Mouse (Mus musculus) limb, embryonic 14.5 days (tissue): ENCODE data around the gene Usp19. TPM values are rescaled to one million over a fixed set of nuclear protein-coding genes. Genes with fewer than 3 reads are reported as not detected.
A peak's percentile ranks its signal among the peaks of the same experiment; 100 is the strongest.

Source experiments
- ATAC-seq: fragments of 200-750 bp; cut with Nextera tagmentation; 2 replicates; pipeline ENCODE4 v1.8.0; 2017; ENCODE audit warnings: low read depth, moderate number of reproducible peaks, moderate TSS enrichment; ENCODE audit not compliant: low FRiP score
- DNase-seq: peaks from one replicate; pipeline ENCODE4 v3.0.0-alpha.2; 2015; ENCODE audit warnings: low spot score
- H3K27ac ChIP-seq: fragments of 300-500 bp; sonication (generic); replicated peaks from 2 replicates; pipeline ENCODE4 v1.5.1; 2014; ENCODE audit warnings: low read depth, mild to moderate bottlenecking, low read length, moderate library complexity, mixed read lengths
- H3K27me3 ChIP-seq: fragments of 300-500 bp; sonication (generic); 2 replicates; pipeline ENCODE4 v1.6.1; 2014; ENCODE audit warnings: low read length, mixed read lengths; ENCODE audit not compliant: control insufficient read depth, insufficient read depth
- H3K36me3 ChIP-seq: fragments of 300-500 bp; sonication (generic); 2 replicates; pipeline ENCODE4 v1.6.1; 2014; ENCODE audit warnings: mild to moderate bottlenecking, low read length, moderate library complexity, mixed read lengths; ENCODE audit not compliant: control insufficient read depth, insufficient read depth
- H3K4me1 ChIP-seq: fragments of 300-500 bp; sonication (generic); 2 replicates; pipeline ENCODE4 v1.6.1; 2014; ENCODE audit warnings: antibody characterized with exemption, low read length, mixed read lengths; ENCODE audit not compliant: control insufficient read depth, insufficient read depth
- H3K4me2 ChIP-seq: fragments of 300-500 bp; sonication (generic); replicated peaks from 2 replicates; pipeline ENCODE4 v1.6.1; 2014; ENCODE audit warnings: low read depth, mild to moderate bottlenecking, low read length, moderate library complexity; ENCODE audit not compliant: severe bottlenecking
- H3K4me3 ChIP-seq: fragments of 300-500 bp; sonication (generic); replicated peaks from 2 replicates; pipeline ENCODE4 v1.5.1; 2014; ENCODE audit warnings: low read length
- H3K9ac ChIP-seq: fragments of 300-500 bp; sonication (generic); 2 replicates; pipeline ENCODE4 v1.6.1; 2014; ENCODE audit warnings: mild to moderate bottlenecking, low read depth, low read length, moderate library complexity; ENCODE audit not compliant: severe bottlenecking
- H3K9me3 ChIP-seq: fragments of 300-500 bp; sonication (generic); 2 replicates; pipeline ENCODE4 v1.6.1; 2016; ENCODE audit warnings: low read length; ENCODE audit not compliant: control insufficient read depth
- POLR2A ChIP-seq: fragments of 200-500 bp; IDR thresholded peaks from 2 replicates; pipeline ENCODE4 v1.8.0; 2012; ENCODE audit warnings: inconsistent platforms, mild to moderate bottlenecking, moderate library complexity, borderline replicate concordance; ENCODE audit not compliant: insufficient read depth, insufficient read length; ENCODE audit errors: extremely low read depth
- WGBS: fragments of 180-500 bp; shearing (Covaris S2); extraction: QIAGEN DNeasy Blood & Tissue Kit; methylation state at CpG from one replicate; pipeline ENCODE4 v1.1.7; 2014; 5-methylcytosine and 5-hydroxymethylcytosine counted together
- polyA plus RNA-seq, 2 experiments: library from polyadenylated mRNA; depleted of rRNA in 1 of 2; stranded (reverse) in 1 of 2; unstranded in 1 of 2; fragments of >200 nt; fragmentation: Nextera tagmentation in 1 of 2; extraction: Ambion mirVana in 1 of 2; gene quantifications; 2 replicates each; pipeline versions ENCODE4 v1.2.1 to v1.2.3; 2012 to 2014

Gene Usp19
- polyA plus RNA-seq, 2 experiments = 59.3 to 160 TPM

DNA sequence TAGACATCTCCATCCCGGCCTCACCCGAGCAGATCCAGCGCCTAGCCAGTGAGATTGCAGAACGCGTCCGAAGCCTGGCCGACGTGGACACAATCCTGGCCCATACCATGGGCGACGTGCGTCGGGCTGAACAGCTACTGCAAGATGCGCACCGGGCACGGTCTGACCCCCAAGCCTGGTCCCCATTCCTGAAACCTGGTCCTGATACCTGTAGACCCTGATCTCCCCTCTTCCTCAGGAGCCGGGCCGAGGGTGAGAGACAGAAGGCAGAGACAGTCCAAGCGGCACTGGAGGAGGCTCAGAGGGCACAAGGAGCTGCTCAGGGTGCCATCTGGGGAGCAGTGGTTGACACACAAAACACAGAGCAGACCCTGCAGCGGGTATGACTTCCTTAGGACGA, 1.2 kb upstream of the Usp19 start:
- DNase-seq (no peak), ATAC-seq (no peak)
- Histone ChIP-seq H3K4me1 (peaks cover 12% of the 10 kb centered on the region), H3K9me3 (no peaks in the 10 kb centered on the region), H3K27me3 (no peaks in the 10 kb centered on the region), H3K9ac (no peak overlapping the region), H3K36me3 (peaks cover 83% of the 10 kb centered on the region), H3K4me3 (no peak overlapping the region), H3K4me2 (no peak overlapping the region), H3K27ac (no peak overlapping the region)
- no peak for TF ChIP-seq POLR2A
- WGBS = 96% methylated on average over 20 of the region's 20 CpGs

DNA sequence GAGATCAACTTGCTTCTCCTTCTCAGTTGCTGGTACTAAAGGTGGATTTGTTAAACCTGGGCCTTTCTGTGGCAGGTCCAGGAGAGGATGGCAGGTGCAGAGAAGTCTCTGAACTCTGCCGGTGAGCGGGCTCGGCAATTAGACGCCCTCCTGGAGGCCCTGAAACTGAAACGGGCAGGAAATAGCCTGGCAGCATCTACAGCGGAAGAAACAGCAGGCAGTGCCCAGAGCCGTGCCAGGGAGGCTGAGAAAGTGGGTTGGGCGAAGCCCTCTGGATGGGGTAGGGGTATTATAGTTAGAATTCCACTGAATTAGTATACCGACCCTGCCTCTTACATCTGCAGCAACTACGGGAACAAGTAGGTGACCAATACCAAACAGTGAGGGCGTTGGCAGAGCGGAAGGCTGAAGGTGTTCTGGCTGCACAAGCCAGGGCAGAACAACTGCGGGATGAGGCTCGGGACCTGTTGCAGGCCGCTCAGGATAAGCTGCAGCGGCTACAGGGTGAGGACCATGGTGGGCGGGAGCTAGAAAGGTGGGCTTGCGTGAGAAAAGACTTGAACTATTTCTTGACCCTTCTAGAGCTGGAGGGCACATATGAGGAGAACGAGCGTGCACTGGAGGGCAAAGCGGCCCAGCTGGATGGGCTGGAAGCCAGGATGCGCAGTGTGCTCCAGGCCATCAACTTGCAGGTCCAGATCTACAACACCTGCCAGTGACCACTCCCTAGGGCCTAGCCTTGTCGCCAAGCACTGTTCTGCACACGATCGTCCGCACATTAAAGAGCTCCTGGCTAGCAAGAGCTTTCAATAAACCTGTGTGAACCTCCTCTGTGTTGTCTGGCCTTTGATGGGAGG, 472 bp upstream of the Usp19 start:
- Histone ChIP-seq H3K9ac (peak overlapping the region; percentile 94), H3K36me3 (peaks cover 84% of the 10 kb centered on the region), H3K9me3 (no peaks in the 10 kb centered on the region), H3K27me3 (no peaks in the 10 kb centered on the region), H3K4me3 (peak overlapping the region; percentile 97), H3K4me1 (peaks cover 12% of the 10 kb centered on the region), H3K4me2 (peak overlapping the region; percentile 88), H3K27ac (peak overlapping the region; percentile 95)
- WGBS = 59% methylated on average over 26 of the region's 26 CpGs
- DNase-seq = no peak
- peak; percentile 2; the same call in 1 of the 2 replicates for ATAC-seq
- no peak for TF ChIP-seq POLR2A

DNA sequence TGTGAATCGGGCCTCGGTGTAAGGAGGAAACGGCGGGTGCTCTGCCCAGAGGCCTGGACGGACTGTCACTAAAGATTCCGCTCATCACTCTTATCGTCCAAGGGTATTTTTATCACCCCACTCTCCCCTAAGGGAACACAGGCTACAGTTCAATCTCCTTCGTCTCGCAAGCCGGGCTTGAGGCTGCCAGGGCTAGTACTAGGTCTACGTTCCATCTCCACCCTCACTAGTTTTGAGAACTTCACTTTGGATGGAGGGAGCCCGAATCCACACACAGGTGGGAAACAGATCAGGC, 831 bp downstream of the Usp19 start:
- H3K27ac ChIP-seq = peak overlapping the region; percentile 95
- H3K4me2 ChIP-seq = peak overlapping the region; percentile 88
- H3K27me3 ChIP-seq = no peaks in the 10 kb centered on the region
- H3K9me3 ChIP-seq = no peaks in the 10 kb centered on the region
- H3K4me3 ChIP-seq = peak overlapping the region; percentile 97
- no peak for ATAC-seq
- H3K4me1 ChIP-seq = peaks cover 12% of the 10 kb centered on the region
- H3K9ac ChIP-seq = peak overlapping the region; percentile 94
- H3K36me3 ChIP-seq = peaks cover 83% of the 10 kb centered on the region
- TF ChIP-seq POLR2A = no peak
- no peak for DNase-seq
- whole genome bisulfite sequencing = 6% methylated on average over 12 of the region's 12 CpGs

DNA sequence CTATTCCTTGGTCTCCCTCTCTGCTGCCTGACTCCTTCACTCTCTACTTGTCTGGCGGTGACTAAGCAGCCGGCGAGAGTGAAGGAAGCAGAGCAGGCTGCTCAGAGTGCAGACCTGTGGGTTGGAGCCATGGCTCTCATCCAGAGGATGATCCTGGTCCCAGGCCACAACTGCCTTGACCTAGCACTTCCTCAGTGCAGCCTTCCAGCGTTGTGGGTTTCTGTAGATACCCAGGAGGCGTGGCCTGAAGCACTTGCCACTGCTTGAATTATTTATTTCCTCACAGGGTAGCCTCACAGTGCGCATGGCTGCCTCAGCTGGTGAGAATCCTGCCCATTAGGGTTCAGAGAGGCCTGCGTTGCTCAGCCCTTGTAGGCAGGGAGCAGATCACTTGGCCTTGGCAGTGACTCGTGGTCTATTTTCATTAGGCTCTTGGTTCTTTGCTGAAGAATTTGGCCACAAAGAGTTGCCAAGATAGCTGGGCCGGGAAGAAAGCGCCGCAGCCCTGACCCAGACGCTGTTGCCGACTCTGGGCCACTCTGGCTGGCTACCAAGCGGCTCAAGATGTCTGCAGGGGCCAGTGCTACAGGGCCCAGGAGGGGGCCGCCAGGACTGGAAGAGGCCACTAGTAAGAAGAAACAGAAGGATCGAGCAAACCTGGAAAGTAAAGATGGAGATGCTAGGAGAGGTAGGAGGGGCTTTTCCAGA, 1.8 kb downstream of the Usp19 start:
- H3K4me2 ChIP-seq = peak overlapping the region; percentile 88
- H3K27ac ChIP-seq = 0 out of 2 replicates have a peak overlapping the region, but pooled peaks have one; percentile 95
- H3K27me3 ChIP-seq = no peaks in the 10 kb centered on the region
- H3K36me3 ChIP-seq = peaks cover 83% of the 10 kb centered on the region
- no peaks in the 10 kb centered on the region for H3K9me3 ChIP-seq
- TF ChIP-seq POLR2A = no peak
- H3K9ac ChIP-seq = peak overlapping the region; percentile 94
- no peak for ATAC-seq
- WGBS = 85% methylated on average over 16 of the region's 16 CpGs
- H3K4me3 ChIP-seq = peak overlapping the region; percentile 97
- H3K4me1 ChIP-seq = peaks cover 12% of the 10 kb centered on the region
- no peak for DNase-seq

DNA sequence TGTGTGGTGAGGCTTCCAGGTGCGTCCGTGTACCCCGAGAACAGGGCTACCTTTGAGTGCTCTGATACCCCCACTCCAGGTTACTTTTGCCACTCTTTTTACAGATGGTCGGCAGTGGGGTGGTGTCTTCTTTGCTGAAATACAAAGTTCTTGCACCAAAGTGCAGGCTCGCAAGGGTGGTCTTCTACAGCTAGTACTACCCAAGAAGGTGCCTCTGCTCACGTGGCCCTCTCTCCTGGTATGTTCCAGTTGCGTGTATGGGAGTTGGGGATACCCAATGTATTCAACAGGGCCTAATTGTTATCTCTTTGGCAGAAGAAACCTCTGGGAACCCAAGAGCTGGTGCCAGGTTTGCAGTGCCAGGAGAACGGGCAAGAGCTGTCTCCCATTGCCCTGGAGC, 2.8 kb downstream of the Usp19 start:
- no peak overlapping the region for H3K4me2 ChIP-seq
- ATAC-seq = no peak

More for the DNA sequence above, 2.8 kb downstream of the Usp19 start:
- no peak for DNase-seq
- 95% methylated on average over 8 of the region's 8 CpGs for WGBS
- Histone ChIP-seq H3K4me1 (peaks cover 12% of the 10 kb centered on the region), H3K4me3 (no peak overlapping the region), H3K27ac (no peak overlapping the region), H3K27me3 (no peaks in the 10 kb centered on the region), H3K9me3 (no peaks in the 10 kb centered on the region), H3K36me3 (peaks cover 83% of the 10 kb centered on the region), H3K9ac (no peak overlapping the region)
- no peak for TF ChIP-seq POLR2A
